ENCODE assay signal across 24 mouse cellular contexts in genomic region chr1:170978601-170979000, GRCm38 (mm10). TPM values are rescaled to one million over a fixed set of nuclear protein-coding genes. Genes with fewer than 3 reads are reported as not detected.
"Had no signal": no experiment of that assay in that cellular context is flagged by ENCODE, and none has a peak within 500 bp of the region (broad histone marks: within the 10 kb centered on the region; RNA-seq: fewer than 3 reads in every experiment).

No protein-coding gene starts in this region.

- H3K9me3 ChIP-seq: kidney, embryonic 15.5 days; liver, embryonic 13.5 days; midbrain, embryonic 12.5 days; midbrain, embryonic 15.5 days; neural tube, embryonic 12.5 days; neural tube, embryonic 15.5 days; stomach, embryonic 15.5 days had no signal

- H3K4me3 ChIP-seq: kidney, embryonic 15.5 days; left cerebral cortex, adult 2 months; liver, embryonic 13.5 days; midbrain, embryonic 12.5 days; midbrain, embryonic 15.5 days; neural tube, embryonic 12.5 days; neural tube, embryonic 15.5 days; stomach, embryonic 15.5 days had no signal

- H3K4me1 ChIP-seq: kidney, embryonic 15.5 days; liver, embryonic 13.5 days; midbrain, embryonic 12.5 days; midbrain, embryonic 15.5 days; neural tube, embryonic 12.5 days; neural tube, embryonic 15.5 days; stomach, embryonic 15.5 days had no signal

- H3K36me3 ChIP-seq: kidney, embryonic 15.5 days; liver, embryonic 13.5 days; midbrain, embryonic 12.5 days; midbrain, embryonic 15.5 days; neural tube, embryonic 12.5 days; neural tube, embryonic 15.5 days; stomach, embryonic 15.5 days had no signal

- DNase-seq: kidney, adult 8-10 months; kidney, postnatal 10 days; kidney, postnatal 36 days; layer of hippocampus, postnatal 36 days; liver, embryonic 13.5 days; lung, adult 2 months; lung, postnatal 36 days; right cerebral cortex, adult 18-20 months; right cerebral cortex, postnatal 14 days; right cerebral cortex, postnatal 4 days; thymus, postnatal 25 days had no signal

- ATAC-seq: midbrain, embryonic 15.5 days had no signal

- H3K27me3 ChIP-seq: kidney, embryonic 15.5 days; liver, embryonic 13.5 days; midbrain, embryonic 12.5 days; midbrain, embryonic 15.5 days; neural tube, embryonic 12.5 days; neural tube, embryonic 15.5 days; stomach, embryonic 15.5 days had no signal

RNA-seq across cellular contexts. Expression of gene Fcgr4, which starts 40.1 kb away (rescaled TPM):
- total RNA-seq: layer of hippocampus, postnatal 10 days; left cerebral cortex, postnatal 10 days; left cerebral cortex, postnatal 36 days had no signal

RNA-seq across cellular contexts. Expression of gene Fcrla, which starts 51.2 kb away (rescaled TPM):
- total RNA-seq: layer of hippocampus, adult 8-10 months; layer of hippocampus, postnatal 10 days; layer of hippocampus, postnatal 36 days; left cerebral cortex, adult 2 months; left cerebral cortex, postnatal 10 days; left cerebral cortex, postnatal 36 days had no signal
- polyA plus RNA-seq: kidney, embryonic 15.5 days; limb, embryonic 11.5 days; lung, embryonic 16.5 days; midbrain, embryonic 12.5 days; midbrain, embryonic 15.5 days; neural tube, embryonic 12.5 days; neural tube, embryonic 15.5 days had no signal
